Mouse (Mus musculus) small intestine, adult 2 months (tissue): ENCODE measurements around the gene Adamts6.

Source experiments
- CTCF ChIP-seq: fragments of 200-500 bp; IDR thresholded peaks from 2 replicates; pipeline ENCODE4 v1.5.1; 2012; ENCODE audit warnings: low read depth, mild to moderate bottlenecking, control low read depth, inconsistent platforms, low read length, moderate library complexity, mixed read lengths; ENCODE audit not compliant: insufficient replicate concordance, insufficient read length; ENCODE audit errors: extremely low read depth
- POLR2A ChIP-seq: fragments of 200-500 bp; IDR thresholded peaks from 2 replicates; pipeline ENCODE4 v1.6.1; 2012; ENCODE audit warnings: low read depth, mild to moderate bottlenecking, control low read depth, inconsistent platforms, low read length, moderate library complexity

- no peak for TF ChIP-seq POLR2A
- TF ChIP-seq CTCF, result no peak
These were observed 732 bp upstream of the Adamts6 start for GRCm38 (mm10) chr13:104286897-104287309.
